Mouse (Mus musculus) lung, embryonic 15.5 days (tissue): Measurements from ENCODE around the gene Ksr1. TPM values are rescaled to one million over a fixed set of nuclear protein-coding genes. Genes with fewer than 3 reads are reported as not detected.
A peak's percentile ranks its signal among the peaks of the same experiment; 100 is the strongest.

ENCODE experiments used
- ATAC-seq: fragments of 200-750 bp; cut with Nextera tagmentation; 2 replicates; pipeline ENCODE4 v1.8.0; 2017; ENCODE audit warnings: moderate number of reproducible peaks, borderline replicate concordance; ENCODE audit not compliant: low FRiP score, low TSS enrichment; ENCODE audit errors: extremely low read depth
- H3K27ac ChIP-seq: fragments of 300-500 bp; sonication (generic); 2 replicates; pipeline ENCODE4 v1.5.1; 2015; ENCODE audit warnings: moderate library complexity, mild to moderate bottlenecking, inconsistent platforms
- H3K27me3 ChIP-seq: fragments of 300-500 bp; sonication (generic); 2 replicates; pipeline ENCODE4 v1.6.1; 2015; ENCODE audit warnings: inconsistent platforms
- H3K36me3 ChIP-seq: fragments of 300-500 bp; sonication (generic); 2 replicates; pipeline ENCODE4 v1.6.1; 2015; ENCODE audit warnings: inconsistent platforms
- H3K4me1 ChIP-seq: fragments of 300-500 bp; sonication (generic); 2 replicates; pipeline ENCODE4 v1.6.1; 2015; ENCODE audit warnings: inconsistent platforms
- H3K4me2 ChIP-seq: fragments of 300-500 bp; sonication (generic); 2 replicates; pipeline ENCODE4 v1.6.1; 2015; ENCODE audit warnings: inconsistent platforms, mild to moderate bottlenecking, moderate library complexity
- H3K4me3 ChIP-seq: fragments of 300-500 bp; sonication (generic); 2 replicates; pipeline ENCODE4 v1.5.1; 2015; ENCODE audit warnings: mild to moderate bottlenecking, inconsistent platforms
- H3K9ac ChIP-seq: fragments of 300-500 bp; sonication (generic); 2 replicates; pipeline ENCODE4 v1.6.1; 2015; ENCODE audit warnings: inconsistent platforms
- H3K9me3 ChIP-seq: fragments of 300-500 bp; sonication (generic); 2 replicates; pipeline ENCODE4 v1.6.1; 2016; ENCODE audit warnings: inconsistent platforms
- WGBS: fragments of 180-500 bp; shearing (Covaris S2); methylation state at CpG from one replicate; pipeline ENCODE4 v1.1.7; 2015; 5-methylcytosine and 5-hydroxymethylcytosine counted together
- polyA plus RNA-seq: library from polyadenylated mRNA; unstranded; fragments of >200 nt; fragmentation: Nextera tagmentation; extraction: Ambion mirVana; gene quantifications from 2 replicates; pipeline ENCODE4 v1.2.1, GENCODE M21; 2015

Gene Ksr1
- 2.0 and 2.8 TPM in 2 replicates for polyA plus RNA-seq

DNA sequence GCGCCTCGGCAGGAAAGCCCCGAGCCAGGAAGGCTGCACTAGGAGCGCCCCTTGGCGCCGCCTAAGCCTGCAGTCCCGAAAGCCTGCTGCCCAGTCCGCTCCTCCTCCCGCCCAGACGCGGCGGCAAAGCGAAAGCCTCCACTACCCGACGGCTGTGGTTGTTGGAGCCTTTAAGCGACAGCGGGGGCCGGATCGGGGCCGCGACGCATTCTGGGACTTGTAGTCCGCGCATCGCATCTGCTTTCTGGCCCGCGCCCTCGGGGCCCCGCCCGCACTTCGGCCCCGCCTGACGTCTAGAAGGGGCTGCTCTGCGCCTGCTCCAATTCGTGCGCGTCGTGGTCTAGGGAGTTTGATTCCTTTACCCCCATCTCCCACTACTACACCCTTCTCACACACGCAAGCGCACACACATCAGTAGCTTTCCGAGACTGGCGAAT, at the start of gene Ksr1:
Gene Ksr1 (minus strand): TSS at position 77 of the 437 bp plus-strand sequence.
- Histone ChIP-seq H3K4me3 (peak within 1 kb of the TSS; percentile 82), H3K4me2 (peak within 1 kb of the TSS; percentile 68), H3K9ac (peak within 1 kb of the TSS; percentile 87), H3K36me3 (no peaks in the 10 kb centered on the region), H3K27ac (peak within 1 kb of the TSS; percentile 93), H3K27me3 (no peaks in the 10 kb centered on the region), H3K9me3 (no peaks in the 10 kb centered on the region), H3K4me1 (peaks cover 25% of the 10 kb centered on the region)
- WGBS, result under 1% methylated on average over 42 of the region's 42 CpGs
- ATAC-seq, result peak; percentile 95

DNA sequence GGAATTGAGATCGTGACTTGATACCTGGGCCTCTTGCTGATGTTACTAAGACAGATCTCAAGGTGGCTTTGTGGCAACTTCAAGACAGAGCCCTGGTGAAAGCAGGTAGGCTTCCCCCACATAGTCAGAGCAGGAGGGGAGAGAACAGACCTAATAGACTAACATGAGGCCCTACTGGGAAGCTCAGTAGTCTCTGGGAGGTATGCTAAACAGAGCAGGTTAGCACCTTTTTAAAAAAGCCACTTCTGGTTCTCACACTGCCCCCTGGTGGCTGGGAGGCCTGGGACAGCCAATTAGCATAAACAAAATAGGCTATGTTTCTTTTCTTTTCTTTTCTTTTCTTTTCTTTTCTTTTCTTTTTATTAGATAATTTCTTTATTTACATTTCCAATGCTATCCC, 46.0 kb upstream of the Ksr1 start:
- Histone ChIP-seq H3K4me2 (no peak overlapping the region), H3K27me3 (no peaks in the 10 kb centered on the region), H3K4me1 (peaks cover 28% of the 10 kb centered on the region), H3K36me3 (no peaks in the 10 kb centered on the region), H3K9me3 (no peaks in the 10 kb centered on the region), H3K9ac (no peak overlapping the region), H3K4me3 (no peak overlapping the region), H3K27ac (no peak overlapping the region)
- WGBS, result 89% methylated on average over 1 of the region's 1 CpGs
- ATAC-seq, result no peak

GRCm38 (mm10) chr11:79191214-79191613, 45.0 kb upstream of the Ksr1 start:
- Histone ChIP-seq H3K9ac (no peak overlapping the region), H3K4me2 (no peak overlapping the region), H3K4me3 (no peak overlapping the region), H3K27me3 (no peaks in the 10 kb centered on the region), H3K27ac (no peak overlapping the region), H3K36me3 (no peaks in the 10 kb centered on the region), H3K9me3 (no peaks in the 10 kb centered on the region), H3K4me1 (peaks cover 19% of the 10 kb centered on the region)
- no peak for ATAC-seq
- 59% methylated on average over 4 of the region's 4 CpGs for WGBS

DNA sequence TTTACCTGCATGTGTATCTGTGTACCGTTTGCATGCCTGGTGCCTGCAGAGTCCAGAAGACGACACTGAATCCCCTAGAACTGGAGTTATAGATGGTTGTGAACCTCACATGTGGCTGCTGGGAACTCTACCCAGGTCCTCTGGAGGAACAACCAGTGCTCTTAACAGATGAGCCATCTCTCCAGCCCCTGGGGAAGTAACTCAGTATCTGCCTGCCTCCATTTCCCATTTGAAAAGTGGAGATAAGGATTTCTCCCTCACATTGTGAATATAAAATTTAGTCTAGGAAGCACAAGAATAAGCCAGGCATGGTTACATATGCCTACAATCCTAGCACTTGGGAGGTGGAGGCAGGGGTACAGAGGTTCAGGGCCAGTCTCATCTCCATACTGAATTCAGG, 44.0 kb upstream of the Ksr1 start:
- Histone ChIP-seq H3K9ac (no peak overlapping the region), H3K9me3 (no peaks in the 10 kb centered on the region), H3K4me1 (peaks cover 16% of the 10 kb centered on the region), H3K27me3 (no peaks in the 10 kb centered on the region), H3K27ac (no peak overlapping the region), H3K4me2 (no peak overlapping the region), H3K4me3 (no peak overlapping the region), H3K36me3 (no peaks in the 10 kb centered on the region)
- no peak for ATAC-seq
- WGBS, result 86% methylated on average over 2 of the region's 2 CpGs

DNA sequence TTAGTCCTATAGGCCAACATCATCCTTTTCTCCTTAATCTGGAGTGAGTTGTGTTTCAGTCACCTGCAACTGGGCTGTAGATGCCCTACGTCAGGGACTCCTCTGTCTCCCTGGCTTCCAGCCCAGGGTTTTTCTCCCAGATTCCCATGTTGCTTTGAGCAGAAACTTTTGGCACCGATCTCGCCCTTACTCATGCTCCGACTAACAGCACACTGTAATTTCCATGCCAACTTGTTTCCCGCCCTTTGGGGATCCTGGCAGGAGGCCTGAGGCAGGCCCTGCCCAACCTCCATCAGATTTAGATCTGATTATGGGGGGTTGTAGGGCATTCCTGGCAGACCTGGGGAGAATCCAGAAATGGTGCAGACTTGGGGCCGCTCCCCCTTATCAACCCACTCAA, 42.0 kb upstream of the Ksr1 start:
- no peaks in the 10 kb centered on the region for H3K27me3 ChIP-seq
- ATAC-seq, result peak; percentile 70; the same call in 1 of the 2 replicates
- no peaks in the 10 kb centered on the region for H3K9me3 ChIP-seq
- no peak overlapping the region for H3K4me2 ChIP-seq
- H3K9ac ChIP-seq, result no peak overlapping the region
- peak overlapping the region; percentile 15 for H3K27ac ChIP-seq
- peaks cover 16% of the 10 kb centered on the region for H3K4me1 ChIP-seq
- H3K4me3 ChIP-seq, result no peak overlapping the region
- no peaks in the 10 kb centered on the region for H3K36me3 ChIP-seq
- 35% methylated on average over 6 of the region's 6 CpGs for WGBS

DNA sequence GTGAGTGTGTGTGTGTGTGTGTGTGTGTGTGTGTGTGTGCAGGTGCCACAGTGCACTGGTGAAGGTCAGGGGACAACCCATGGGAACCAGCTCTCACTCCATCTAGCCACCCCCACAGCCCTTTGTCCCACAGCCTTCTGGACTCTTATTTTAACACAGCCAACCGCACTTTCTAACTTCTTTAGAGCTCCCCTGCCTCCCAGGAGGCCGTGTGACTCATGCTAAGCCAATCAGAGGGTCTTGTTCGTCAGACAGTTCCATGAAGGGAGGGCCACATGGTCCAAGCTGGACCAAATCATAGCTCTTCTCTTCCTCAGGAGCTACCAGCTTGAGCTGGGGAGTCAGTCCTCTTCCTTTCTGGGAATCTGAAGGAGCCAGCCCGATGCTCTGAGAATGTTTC, 41.1 kb upstream of the Ksr1 start:
- Histone ChIP-seq H3K9me3 (no peaks in the 10 kb centered on the region), H3K27ac (no peak overlapping the region), H3K27me3 (no peaks in the 10 kb centered on the region), H3K4me3 (no peak overlapping the region), H3K4me2 (no peak overlapping the region), H3K9ac (no peak overlapping the region), H3K36me3 (no peaks in the 10 kb centered on the region), H3K4me1 (peaks cover 16% of the 10 kb centered on the region)
- 67% methylated on average over 4 of the region's 4 CpGs for WGBS
- ATAC-seq, result no peak

GRCm38 (mm10) chr11:79185683-79186082, 39.5 kb upstream of the Ksr1 start:
- no peaks in the 10 kb centered on the region for H3K9me3 ChIP-seq
- H3K27me3 ChIP-seq, result no peaks in the 10 kb centered on the region
- H3K4me1 ChIP-seq, result peaks cover 16% of the 10 kb centered on the region
- ATAC-seq, result no peak
- H3K4me2 ChIP-seq, result no peak overlapping the region
- H3K27ac ChIP-seq, result no peak overlapping the region
- H3K36me3 ChIP-seq, result no peaks in the 10 kb centered on the region
- H3K4me3 ChIP-seq, result no peak overlapping the region
- no peak overlapping the region for H3K9ac ChIP-seq
- WGBS, result 76% methylated on average over 6 of the region's 6 CpGs

GRCm38 (mm10) chr11:79184126-79184888, 38.1 kb upstream of the Ksr1 start:
- H3K36me3 ChIP-seq, result no peaks in the 10 kb centered on the region
- H3K4me1 ChIP-seq, result peaks cover 16% of the 10 kb centered on the region
- H3K27me3 ChIP-seq, result no peaks in the 10 kb centered on the region
- ATAC-seq, result no peak
- WGBS, result 70% methylated on average over 3 of the region's 3 CpGs
- no peak overlapping the region for H3K4me3 ChIP-seq
- no peaks in the 10 kb centered on the region for H3K9me3 ChIP-seq
- H3K9ac ChIP-seq, result no peak overlapping the region
- H3K27ac ChIP-seq, result no peak overlapping the region
- no peak overlapping the region for H3K4me2 ChIP-seq

DNA sequence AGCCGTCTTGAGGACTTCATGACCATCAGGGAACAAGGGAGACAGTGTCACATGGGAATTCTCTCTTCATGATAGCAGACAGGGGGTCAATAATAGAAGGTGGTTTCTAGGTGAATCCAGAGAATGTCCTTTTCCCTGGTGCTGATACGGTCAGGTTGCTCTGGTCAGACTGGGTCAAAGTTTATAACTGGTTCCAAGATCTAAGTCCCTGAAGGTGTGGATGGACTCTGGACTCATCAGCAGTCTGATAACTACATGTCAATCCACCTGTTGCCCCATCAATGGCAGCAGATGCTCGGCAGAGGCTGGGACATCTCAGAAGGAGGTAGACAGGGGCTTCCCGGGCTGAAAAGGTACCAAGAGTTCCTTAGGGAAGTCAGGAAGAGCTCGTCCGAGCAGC, 37.2 kb upstream of the Ksr1 start:
- WGBS, result 85% methylated on average over 6 of the region's 6 CpGs
- Histone ChIP-seq H3K4me1 (peaks cover 10% of the 10 kb centered on the region), H3K4me2 (no peak overlapping the region), H3K27ac (no peak overlapping the region), H3K9me3 (no peaks in the 10 kb centered on the region), H3K36me3 (no peaks in the 10 kb centered on the region), H3K9ac (no peak overlapping the region), H3K4me3 (no peak overlapping the region), H3K27me3 (no peaks in the 10 kb centered on the region)
- no peak for ATAC-seq

- H3K9ac ChIP-seq, result no peak overlapping the region
- WGBS, result 48% methylated on average over 12 of the region's 12 CpGs
- no peak overlapping the region for H3K27ac ChIP-seq
- no peaks in the 10 kb centered on the region for H3K9me3 ChIP-seq
- no peak overlapping the region for H3K4me2 ChIP-seq
- H3K27me3 ChIP-seq, result no peaks in the 10 kb centered on the region
- H3K36me3 ChIP-seq, result no peaks in the 10 kb centered on the region
- peaks cover 5% of the 10 kb centered on the region for H3K4me1 ChIP-seq
- ATAC-seq, result 0 out of 2 replicates have a peak, but pooled peaks have one; percentile 33
- H3K4me3 ChIP-seq, result no peak overlapping the region
These were observed 36.7 kb upstream of the Ksr1 start for GRCm38 (mm10) chr11:79182881-79183280.

GRCm38 (mm10) chr11:79181914-79182313, 35.7 kb upstream of the Ksr1 start:
- H3K27me3 ChIP-seq, result no peaks in the 10 kb centered on the region
- 76% methylated on average over 4 of the region's 4 CpGs for WGBS
- H3K27ac ChIP-seq, result no peak overlapping the region
- no peak overlapping the region for H3K4me2 ChIP-seq
- no peak overlapping the region for H3K9ac ChIP-seq
- no peak overlapping the region for H3K4me3 ChIP-seq
- H3K9me3 ChIP-seq, result no peaks in the 10 kb centered on the region
- no peaks in the 10 kb centered on the region for H3K4me1 ChIP-seq
- H3K36me3 ChIP-seq, result no peaks in the 10 kb centered on the region
- no peak for ATAC-seq

GRCm38 (mm10) chr11:79176687-79177086, 30.5 kb upstream of the Ksr1 start:
- Histone ChIP-seq H3K4me3 (no peak overlapping the region), H3K27me3 (no peaks in the 10 kb centered on the region), H3K27ac (no peak overlapping the region), H3K36me3 (no peaks in the 10 kb centered on the region), H3K4me1 (no peaks in the 10 kb centered on the region), H3K9me3 (no peaks in the 10 kb centered on the region), H3K9ac (no peak overlapping the region), H3K4me2 (no peak overlapping the region)
- no peak for ATAC-seq
- 65% methylated on average over 3 of the region's 3 CpGs for WGBS
